Mouse (Mus musculus): Measurements from ENCODE around the gene Id1. TPM values are rescaled to one million over a fixed set of nuclear protein-coding genes. Genes with fewer than 3 reads are reported as not detected.

Gene Id1
- total and polyA plus RNA-seq, 3 experiments: 0.93 TPM; not detected in 2

DNA sequence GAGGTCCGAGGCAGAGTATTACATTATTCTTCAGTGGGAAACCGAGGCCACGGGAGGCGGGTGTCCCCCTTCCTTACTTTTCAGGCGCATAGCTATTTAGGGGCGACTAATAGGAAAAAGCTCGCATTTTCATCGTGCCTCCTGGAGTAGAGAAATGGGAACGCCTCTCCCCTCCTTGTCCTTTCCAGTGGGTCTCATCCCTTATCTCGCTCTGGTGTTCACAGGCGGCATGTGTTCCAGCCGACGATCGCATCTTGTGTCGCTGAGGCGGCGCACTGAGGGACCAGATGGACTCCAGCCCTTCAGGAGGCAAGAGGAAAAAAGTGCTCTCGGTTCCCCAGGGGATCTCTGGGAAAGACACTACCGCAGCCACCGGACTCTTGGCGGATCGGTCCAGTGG lies 697 bp downstream of the Id1 start:
- no peak for TF ChIP-seq USF2 (conservative IDR thresholded peaks at IDR 0.05; ENCODE audit: low read depth, low read length)
- no peak for TF ChIP-seq BHLHE40 (IDR thresholded peaks at IDR 0.05; ENCODE audit: low read depth, low read length)
- no peak for TF ChIP-seq SIN3A (IDR thresholded peaks at IDR 0.05; ENCODE audit: low read length)
- no peak for TF ChIP-seq HCFC1 (IDR thresholded peaks at IDR 0.05; ENCODE audit: low read depth, low read length)
- TF ChIP-seq MAFK (IDR thresholded peaks at IDR 0.05; ENCODE audit: insufficient replicate concordance, low read length): no peak
- no peak for TF ChIP-seq IRF4 (IDR thresholded peaks at IDR 0.05; ENCODE audit: low read depth, low read length)
- TF ChIP-seq RCOR1 (conservative IDR thresholded peaks at IDR 0.05; ENCODE audit: low read depth, low read length): no peak
- no peak for TF ChIP-seq ZNF384 (IDR thresholded peaks at IDR 0.05; ENCODE audit: low read depth, low read length)
- TF ChIP-seq ELF1 (IDR thresholded peaks at IDR 0.05; ENCODE audit: low read depth, low read length): no peak
- TF ChIP-seq GABPA (IDR thresholded peaks at IDR 0.05; ENCODE audit: insufficient replicate concordance, low read depth, low read length): no peak
- Histone ChIP-seq H3K27me3 (replicated peaks) (peaks cover 68% of the 10 kb centered on the region), H3K4me1 (ENCODE audit: control insufficient read depth in 1 of 2, insufficient read depth in 2 of 2) (peaks cover 0 to 10% of the 10 kb centered on the region in 2 experiments; a peak in 2 of 4 replicates), H3K36me3 (replicated peaks in 1 of 2; ENCODE audit: control insufficient read depth in 1 of 2, insufficient read depth in 1 of 2, low read length in 1 of 2) (no peaks in the 10 kb centered on the region), H3K27ac (ENCODE audit: insufficient read depth, low read depth) (no peak overlapping the region), H3K4me2 (ENCODE audit: insufficient read depth, low read depth, poor library complexity, severe bottlenecking) (no peak overlapping the region), H3K4me3 (replicated peaks in 1 of 3; ENCODE audit: low read depth in 2 of 3, low read length in 2 of 3, poor library complexity in 1 of 3) (no peak overlapping the region), H3K9me3 (replicated peaks; ENCODE audit: low read length) (peaks cover 6% of the 10 kb centered on the region), H3K79me2 (replicated peaks; ENCODE audit: control insufficient read depth, extremely low read depth, insufficient read depth, poor library complexity, severe bottlenecking) (no peaks in the 10 kb centered on the region), H3K9ac (ENCODE audit: insufficient read depth, low read depth) (no peak overlapping the region)
- dilution Hi-C loops (cut with MboI; ENCODE audit: extremely low pct_ligation_motif_present, extremely low pct_unique_long_range_greater_than_20kb, low sequenced_read_pairs) (no loop called here), in situ Hi-C loops (cut with MboI; ENCODE audit: low pct_ligation_motif_present, low pct_unique_long_range_greater_than_20kb, low sequenced_read_pairs) (loop anchor here (5.0 kb wide), 1 partner anchor 34 kb away; no protein-coding TSS in a partner anchor)
- DNase-seq (ENCODE audit: extremely low read depth): no peak

DNA sequence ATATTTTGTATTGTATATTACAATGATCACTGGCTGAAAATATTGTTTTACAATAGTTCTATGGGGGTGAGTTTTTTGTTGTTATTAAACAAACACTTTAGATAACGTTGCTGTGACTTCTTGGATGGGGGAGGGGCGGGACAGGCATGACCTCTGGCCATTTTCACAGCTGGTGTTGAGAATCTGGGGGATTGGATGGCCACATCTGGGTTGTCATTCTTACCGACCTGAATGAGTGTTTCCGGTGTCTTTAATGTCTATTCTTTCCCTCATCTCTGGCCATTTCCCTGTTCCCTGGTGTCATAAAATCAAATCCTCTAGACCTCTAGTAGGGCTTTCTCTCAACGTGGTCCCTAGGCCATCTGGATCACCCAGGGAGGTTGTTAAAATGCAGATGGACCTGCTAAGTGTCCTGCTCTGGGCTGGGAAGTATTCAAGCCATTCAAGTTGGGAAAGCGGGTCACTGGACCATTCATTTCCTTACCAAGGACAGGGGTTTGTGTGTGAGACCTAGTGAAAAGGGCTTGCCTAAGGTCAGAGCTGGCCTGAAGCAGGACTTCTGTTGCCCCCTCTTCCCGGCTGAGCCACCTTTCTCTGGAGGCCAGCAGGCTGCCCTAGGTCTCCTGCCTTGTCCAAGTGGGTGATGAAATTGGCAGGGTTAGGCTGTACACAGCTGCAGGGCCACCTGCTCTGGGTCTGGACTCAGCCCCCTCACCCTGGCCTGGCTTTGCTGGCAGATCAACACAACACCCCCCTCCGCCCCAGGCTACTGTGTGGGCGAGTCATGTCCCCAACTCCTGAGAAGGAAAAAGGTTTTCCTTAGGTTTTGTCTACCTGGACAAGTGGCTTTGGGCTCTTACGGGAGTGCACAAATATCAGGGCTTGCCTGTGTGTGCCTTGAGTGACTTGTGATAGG lies 1.5 kb downstream of the Id1 start:
- TF ChIP-seq ETS1 (conservative IDR thresholded peaks at IDR 0.05; ENCODE audit: low read depth, low read length) (no peak), POLR2A (IDR thresholded peaks at IDR 0.05; ENCODE audit: low read depth, low read length) (no peak), RAD21 (IDR thresholded peaks at IDR 0.05; ENCODE audit: low read depth, low read length) (no peak), MEF2A (IDR thresholded peaks at IDR 0.05; ENCODE audit: borderline replicate concordance, low read depth, low read length) (no peak), MYC (IDR thresholded peaks at IDR 0.05; ENCODE audit: low read depth, low read length) (no peak), POLR2AphosphoS2 (IDR thresholded peaks at IDR 0.05; ENCODE audit: low read depth, low read length) (no peak), MAZ (IDR thresholded peaks at IDR 0.05; ENCODE audit: low read depth, low read length) (no peak), JUND (conservative IDR thresholded peaks at IDR 0.05; ENCODE audit: low read depth, low read length) (no peak), ZKSCAN1 (IDR thresholded peaks at IDR 0.05; ENCODE audit: borderline replicate concordance, low read depth, low read length) (no peak)
- Histone ChIP-seq H3K9ac (ENCODE audit: insufficient read depth, low read depth) (no peak overlapping the region), H3K79me2 (replicated peaks; ENCODE audit: control insufficient read depth, extremely low read depth, insufficient read depth, poor library complexity, severe bottlenecking) (no peaks in the 10 kb centered on the region), H3K9me3 (replicated peaks; ENCODE audit: low read length) (peaks cover 6% of the 10 kb centered on the region), H3K27me3 (replicated peaks) (peaks cover 62% of the 10 kb centered on the region), H3K27ac (ENCODE audit: insufficient read depth, low read depth) (no peak overlapping the region), H3K36me3 (replicated peaks in 1 of 2; ENCODE audit: control insufficient read depth in 1 of 2, insufficient read depth in 1 of 2, low read length in 1 of 2) (no peaks in the 10 kb centered on the region), H3K4me3 (replicated peaks in 1 of 3; ENCODE audit: low read depth in 2 of 3, low read length in 2 of 3, poor library complexity in 1 of 3) (no peak overlapping the region), H3K4me1 (ENCODE audit: control insufficient read depth in 1 of 2, insufficient read depth in 2 of 2) (peaks cover 0 to 10% of the 10 kb centered on the region in 2 experiments; a peak in 2 of 4 replicates), H3K4me2 (ENCODE audit: insufficient read depth, low read depth, poor library complexity, severe bottlenecking) (no peak overlapping the region)
- no peak for DNase-seq (ENCODE audit: extremely low read depth)
- dilution Hi-C loops (cut with MboI; ENCODE audit: extremely low pct_ligation_motif_present, extremely low pct_unique_long_range_greater_than_20kb, low sequenced_read_pairs) (no loop called here), in situ Hi-C loops (cut with MboI; ENCODE audit: low pct_ligation_motif_present, low pct_unique_long_range_greater_than_20kb, low sequenced_read_pairs) (loop anchor here (5.0 kb wide), 1 partner anchor 35 kb away; no protein-coding TSS in a partner anchor)
